Comparison of ENCODE assay signal across 1 mouse cellular context in genomic region chr6:125008060-125008459, GRCm38 (mm10).
A peak's percentile ranks its signal among the peaks of the same experiment; 100 is the strongest.
TF ChIP-seq lines count a peak whose summit lies in the region.

No protein-coding gene starts in this region.

TF ChIP-seq in CH12.LX, 34 proteins besides CTCF, POLR2A, EP300 and RAD21:
- TF ChIP-seq TBP (conservative IDR thresholded peaks at IDR 0.05; ENCODE audit: low read depth, low read length) (peak; percentile 84), GABPA (IDR thresholded peaks at IDR 0.05; ENCODE audit: insufficient replicate concordance, low read depth, low read length) (no peak), ZMIZ1 (IDR thresholded peaks at IDR 0.05; ENCODE audit: low read depth, low read length) (no peak), RCOR1 (conservative IDR thresholded peaks at IDR 0.05; ENCODE audit: low read depth, low read length) (no peak), IRF4 (IDR thresholded peaks at IDR 0.05; ENCODE audit: low read depth, low read length) (no peak), JUND (conservative IDR thresholded peaks at IDR 0.05; ENCODE audit: low read depth, low read length) (no peak), ZNF384 (IDR thresholded peaks at IDR 0.05; ENCODE audit: low read depth, low read length) (no peak)
TF ChIP-seq in CH12.LX: peak in this region for 1.
